Mouse (Mus musculus): ENCODE data around the gene Ipo11. TPM values are rescaled to one million over a fixed set of nuclear protein-coding genes. Genes with fewer than 3 reads are reported as not detected.

Ipo11 gene
- polyA plus RNA-seq, 1 experiment from 2014 or later, result 41.1 TPM

- H3K27ac ChIP-seq, result no peak overlapping the region
- no peaks in the 10 kb centered on the region for H3K9me3 ChIP-seq
- no peak overlapping the region for H3K9ac ChIP-seq (replicated peaks)
- no peak for ATAC-seq
- no peak overlapping the region for H3K4me3 ChIP-seq (replicated peaks)
- no peak overlapping the region for H3K4me2 ChIP-seq (replicated peaks)
- 80% methylated on average over 6 of the region's 6 CpGs for WGBS
- H3K36me3 ChIP-seq, result peaks cover 24% of the 10 kb centered on the region
- no peaks in the 10 kb centered on the region for H3K4me1 ChIP-seq (replicated peaks)
- H3K27me3 ChIP-seq, result no peaks in the 10 kb centered on the region
Observed at GRCm38 (mm10) chr13:106808821-106809220, 127.9 kb downstream of the Ipo11 start.

- no peak overlapping the region for H3K9ac ChIP-seq (replicated peaks)
- no peak overlapping the region for H3K4me3 ChIP-seq (replicated peaks)
- H3K36me3 ChIP-seq, result peaks cover 29% of the 10 kb centered on the region
- ATAC-seq, result no peak
- no peaks in the 10 kb centered on the region for H3K4me1 ChIP-seq (replicated peaks)
- WGBS, result 98% methylated on average over 2 of the region's 2 CpGs
- H3K4me2 ChIP-seq (replicated peaks), result no peak overlapping the region
- H3K27ac ChIP-seq, result no peak overlapping the region
- no peaks in the 10 kb centered on the region for H3K27me3 ChIP-seq
- no peaks in the 10 kb centered on the region for H3K9me3 ChIP-seq
Observed at GRCm38 (mm10) chr13:106808315-106808714, 128.4 kb downstream of the Ipo11 start.

GRCm38 (mm10) chr13:106807303-106807702 lies 129.5 kb downstream of the Ipo11 start:
- no peak for ATAC-seq
- 90% methylated on average over 5 of the region's 5 CpGs for WGBS
- no peaks in the 10 kb centered on the region for H3K4me1 ChIP-seq (replicated peaks)

GRCm38 (mm10) chr13:106805146-106805545 lies 131.6 kb downstream of the Ipo11 start:
- 89% methylated on average over 5 of the region's 5 CpGs for WGBS
- ATAC-seq, result no peak
- H3K9me3 ChIP-seq, result no peaks in the 10 kb centered on the region

More at GRCm38 (mm10) chr13:106807303-106807702, 129.5 kb downstream of the Ipo11 start:
- no peaks in the 10 kb centered on the region for H3K27me3 ChIP-seq
- H3K4me3 ChIP-seq (replicated peaks), result no peak overlapping the region
- no peak overlapping the region for H3K9ac ChIP-seq (replicated peaks)
- H3K36me3 ChIP-seq, result peaks cover 30% of the 10 kb centered on the region
- no peak overlapping the region for H3K27ac ChIP-seq
- H3K4me2 ChIP-seq (replicated peaks), result no peak overlapping the region
- H3K9me3 ChIP-seq, result no peaks in the 10 kb centered on the region

GRCm38 (mm10) chr13:106798026-106798425 lies 138.7 kb downstream of the Ipo11 start:
- H3K9me3 ChIP-seq, result no peaks in the 10 kb centered on the region
- H3K27ac ChIP-seq, result no peak overlapping the region
- no peak overlapping the region for H3K9ac ChIP-seq (replicated peaks)
- H3K4me3 ChIP-seq (replicated peaks), result no peak overlapping the region
- no peak for ATAC-seq
- no peaks in the 10 kb centered on the region for H3K4me1 ChIP-seq (replicated peaks)
- H3K4me2 ChIP-seq (replicated peaks), result no peak overlapping the region
- 69% methylated on average over 3 of the region's 3 CpGs for WGBS
- peaks cover 30% of the 10 kb centered on the region for H3K36me3 ChIP-seq
- H3K27me3 ChIP-seq, result no peaks in the 10 kb centered on the region

More at GRCm38 (mm10) chr13:106805146-106805545, 131.6 kb downstream of the Ipo11 start:
- H3K36me3 ChIP-seq, result peaks cover 26% of the 10 kb centered on the region
- H3K27me3 ChIP-seq, result no peaks in the 10 kb centered on the region
- H3K4me2 ChIP-seq (replicated peaks), result no peak overlapping the region
- H3K4me3 ChIP-seq (replicated peaks), result no peak overlapping the region
- no peak overlapping the region for H3K27ac ChIP-seq
- H3K9ac ChIP-seq (replicated peaks), result no peak overlapping the region
- H3K4me1 ChIP-seq (replicated peaks), result no peaks in the 10 kb centered on the region

GRCm38 (mm10) chr13:106788817-106789216 lies 147.9 kb downstream of the Ipo11 start:
- no peaks in the 10 kb centered on the region for H3K9me3 ChIP-seq
- no peak overlapping the region for H3K9ac ChIP-seq (replicated peaks)
- H3K4me3 ChIP-seq (replicated peaks), result no peak overlapping the region
- H3K27me3 ChIP-seq, result no peaks in the 10 kb centered on the region
- H3K36me3 ChIP-seq, result peaks cover 18% of the 10 kb centered on the region
- no peaks in the 10 kb centered on the region for H3K4me1 ChIP-seq (replicated peaks)
- H3K27ac ChIP-seq, result no peak overlapping the region
- WGBS, result 75% methylated on average over 7 of the region's 7 CpGs
- H3K4me2 ChIP-seq (replicated peaks), result no peak overlapping the region
- ATAC-seq, result 0 out of 2 replicates have a peak, but pooled peaks have one; percentile 40

GRCm38 (mm10) chr13:106768807-106769206 lies 168.0 kb downstream of the Ipo11 start:
- Histone ChIP-seq H3K9me3 (no peaks in the 10 kb centered on the region), H3K4me2 (replicated peaks) (no peak overlapping the region), H3K4me3 (replicated peaks) (no peak overlapping the region), H3K27ac (no peak overlapping the region), H3K36me3 (no peaks in the 10 kb centered on the region), H3K4me1 (replicated peaks) (no peaks in the 10 kb centered on the region), H3K9ac (replicated peaks) (no peak overlapping the region), H3K27me3 (no peaks in the 10 kb centered on the region)
- WGBS, result 91% methylated on average over 10 of the region's 10 CpGs
- no peak for ATAC-seq

- Histone ChIP-seq H3K4me2 (replicated peaks) (no peak overlapping the region), H3K9me3 (no peaks in the 10 kb centered on the region), H3K9ac (replicated peaks) (no peak overlapping the region), H3K4me3 (replicated peaks) (no peak overlapping the region), H3K27ac (no peak overlapping the region), H3K36me3 (no peaks in the 10 kb centered on the region), H3K4me1 (replicated peaks) (no peaks in the 10 kb centered on the region), H3K27me3 (no peaks in the 10 kb centered on the region)
- WGBS, result 34% methylated on average over 1 of the region's 1 CpGs
- ATAC-seq, result no peak
Observed at GRCm38 (mm10) chr13:106762611-106763010, 174.1 kb downstream of the Ipo11 start.

- ATAC-seq, result no peak
- Histone ChIP-seq H3K4me2 (replicated peaks) (no peak overlapping the region), H3K4me3 (replicated peaks) (no peak overlapping the region), H3K36me3 (no peaks in the 10 kb centered on the region), H3K9ac (replicated peaks) (no peak overlapping the region), H3K27me3 (no peaks in the 10 kb centered on the region), H3K27ac (no peak overlapping the region), H3K9me3 (no peaks in the 10 kb centered on the region), H3K4me1 (replicated peaks) (no peaks in the 10 kb centered on the region)
- WGBS, result 88% methylated on average over 1 of the region's 1 CpGs
Observed at GRCm38 (mm10) chr13:106761661-106762060, 175.1 kb downstream of the Ipo11 start.

- H3K4me2 ChIP-seq (replicated peaks), result no peak overlapping the region
- no peak overlapping the region for H3K27ac ChIP-seq
- whole genome bisulfite sequencing, result 85% methylated on average over 14 of the region's 14 CpGs
- no peak for ATAC-seq
- no peaks in the 10 kb centered on the region for H3K27me3 ChIP-seq
- H3K9me3 ChIP-seq, result no peaks in the 10 kb centered on the region
- H3K4me3 ChIP-seq (replicated peaks), result no peak overlapping the region
- H3K9ac ChIP-seq (replicated peaks), result no peak overlapping the region
- no peaks in the 10 kb centered on the region for H3K36me3 ChIP-seq
- H3K4me1 ChIP-seq (replicated peaks), result no peaks in the 10 kb centered on the region
Observed at GRCm38 (mm10) chr13:106760232-106760875, 176.4 kb downstream of the Ipo11 start.

GRCm38 (mm10) chr13:106755892-106756291 lies 180.9 kb downstream of the Ipo11 start:
- no peaks in the 10 kb centered on the region for H3K4me1 ChIP-seq (replicated peaks)
- H3K9ac ChIP-seq (replicated peaks), result no peak overlapping the region
- no peak overlapping the region for H3K4me3 ChIP-seq (replicated peaks)
- H3K9me3 ChIP-seq, result no peaks in the 10 kb centered on the region
- H3K36me3 ChIP-seq, result no peaks in the 10 kb centered on the region
- no peak overlapping the region for H3K27ac ChIP-seq
- no peak overlapping the region for H3K4me2 ChIP-seq (replicated peaks)
- 54% methylated on average over 5 of the region's 5 CpGs for WGBS
- no peak for ATAC-seq
- no peaks in the 10 kb centered on the region for H3K27me3 ChIP-seq

- Histone ChIP-seq H3K27ac (no peak overlapping the region), H3K4me3 (replicated peaks) (no peak overlapping the region), H3K27me3 (no peaks in the 10 kb centered on the region), H3K36me3 (no peaks in the 10 kb centered on the region), H3K9ac (replicated peaks) (no peak overlapping the region), H3K9me3 (no peaks in the 10 kb centered on the region), H3K4me2 (replicated peaks) (no peak overlapping the region), H3K4me1 (replicated peaks) (no peaks in the 10 kb centered on the region)
- no peak for ATAC-seq
- WGBS, result 87% methylated on average over 3 of the region's 3 CpGs
Observed at GRCm38 (mm10) chr13:106754216-106754615, 182.5 kb downstream of the Ipo11 start.

- Histone ChIP-seq H3K36me3 (no peaks in the 10 kb centered on the region), H3K27ac (no peak overlapping the region), H3K9ac (replicated peaks) (no peak overlapping the region), H3K27me3 (no peaks in the 10 kb centered on the region), H3K4me1 (replicated peaks) (no peaks in the 10 kb centered on the region), H3K4me3 (replicated peaks) (no peak overlapping the region), H3K4me2 (replicated peaks) (no peak overlapping the region), H3K9me3 (no peaks in the 10 kb centered on the region)
- ATAC-seq, result no peak
- 95% methylated on average over 1 of the region's 1 CpGs for WGBS
Observed at GRCm38 (mm10) chr13:106751951-106752350, 184.8 kb downstream of the Ipo11 start.

All from midbrain, embryonic 13.5 days (tissue).